8 mouse cellular contexts compared by ENCODE assay signal in the genomic region with DNA sequence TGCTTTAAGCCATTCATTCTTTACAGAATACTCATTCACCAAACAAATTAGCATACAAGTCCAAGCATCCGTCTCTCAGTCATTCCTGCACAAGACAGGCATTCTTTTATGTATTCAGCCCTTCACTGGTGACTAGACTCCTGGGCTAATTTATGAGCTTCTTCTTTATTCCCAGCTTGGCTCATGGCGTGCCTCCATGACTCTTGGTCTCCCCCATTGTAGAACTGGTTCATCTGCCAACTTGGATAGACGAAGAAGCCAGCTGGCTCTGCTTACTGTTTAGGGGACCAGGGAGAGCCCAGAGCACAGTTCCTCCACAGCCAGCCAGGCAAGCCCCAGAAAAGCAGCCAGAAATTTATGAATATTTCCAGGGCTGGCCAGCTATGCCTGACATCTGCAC.
DNase-seq lines count a peak whose midpoint lies in the region; ATAC-seq and TF ChIP-seq lines count a peak whose summit lies in the region.

No protein-coding gene starts in this region.

- DNase-seq in limb, embryonic 10.5 days (ENCODE audit: low spot score), result no peak
- DNase-seq in cerebellum, adult 11-12 months, result peak; percentile 40
- DNase-seq in gastrocnemius, postnatal 14 days, result peak; percentile 77
- peak; percentile 8 to 21 for DNase-seq in layer of hippocampus, adult 8-10 months (ENCODE audit: low spot score in 2 of 2)
- peak; percentile 80 for DNase-seq in skeletal muscle tissue, adult 2 months (ENCODE audit: low read depth, low spot score)
- DNase-seq in right cerebral cortex, adult 18-20 months, result no peak
- no peak for DNase-seq in thymus, adult 2 months

- no peak overlapping the region for H3K4me2 ChIP-seq in limb, embryonic 13.5 days (replicated peaks)

- no peak overlapping the region for H3K9ac ChIP-seq in limb, embryonic 13.5 days

- no peaks in the 10 kb centered on the region for H3K36me3 ChIP-seq in limb, embryonic 13.5 days
- H3K36me3 ChIP-seq in limb, embryonic 10.5 days, result no peaks in the 10 kb centered on the region
- H3K36me3 ChIP-seq in thymus, adult 2 months (ENCODE audit: control insufficient read depth, insufficient read depth, low read length), result no peaks in the 10 kb centered on the region

- no peaks in the 10 kb centered on the region for H3K4me1 ChIP-seq in limb, embryonic 13.5 days
- no peaks in the 10 kb centered on the region for H3K4me1 ChIP-seq in limb, embryonic 10.5 days
- H3K4me1 ChIP-seq in thymus, adult 2 months (replicated peaks; ENCODE audit: control insufficient read depth, insufficient read depth, low read length), result no peaks in the 10 kb centered on the region

- 67% methylated on average over 3 of the region's 3 CpGs for WGBS in limb, embryonic 13.5 days
- WGBS in limb, embryonic 10.5 days, result 78% methylated on average over 3 of the region's 3 CpGs
- WGBS in thymus, adult 2 months, result 89% methylated on average over 3 of the region's 3 CpGs

- no peak overlapping the region for H3K4me3 ChIP-seq in limb, embryonic 13.5 days
- H3K4me3 ChIP-seq in limb, embryonic 10.5 days, result no peak overlapping the region
- H3K4me3 ChIP-seq in thymus, adult 2 months (ENCODE audit: control insufficient read depth, insufficient read depth, low read length), result no peak overlapping the region

- no peaks in the 10 kb centered on the region for H3K9me3 ChIP-seq in limb, embryonic 13.5 days
- H3K9me3 ChIP-seq in limb, embryonic 10.5 days (replicated peaks), result no peaks in the 10 kb centered on the region

- no peaks in the 10 kb centered on the region for H3K27me3 ChIP-seq in limb, embryonic 13.5 days
- no peaks in the 10 kb centered on the region for H3K27me3 ChIP-seq in limb, embryonic 10.5 days (ENCODE audit: low read depth, poor library complexity, severe bottlenecking)
- H3K27me3 ChIP-seq in thymus, adult 2 months (ENCODE audit: control insufficient read depth, insufficient read depth, low read length), result no peaks in the 10 kb centered on the region

- intact Hi-C loops in gastrocnemius, postnatal 14 days (cut with DNase I; ENCODE audit: low total_unique reads), result no loop called here

- no peak for TF ChIP-seq POLR2A in thymus, adult 2 months (IDR thresholded peaks at IDR 0.05; ENCODE audit: control insufficient read depth, extremely low read depth, insufficient read depth, low read length, poor library complexity)

- no peak for TF ChIP-seq CTCF in thymus, adult 2 months (IDR thresholded peaks at IDR 0.05; ENCODE audit: borderline replicate concordance, control insufficient read depth, extremely low read depth, insufficient read depth, low read length, poor library complexity)

- no peak overlapping the region for H3K27ac ChIP-seq in limb, embryonic 13.5 days
- no peak overlapping the region for H3K27ac ChIP-seq in limb, embryonic 10.5 days
- no peak overlapping the region for H3K27ac ChIP-seq in thymus, adult 2 months (ENCODE audit: control insufficient read depth, insufficient read depth, low read length)

- ATAC-seq in limb, embryonic 13.5 days (ENCODE audit: low FRiP score, low read depth), result peak; percentile 15; the same call in 1 of the 2 replicates

Comparison
In these comparisons a context has a peak if more than half of its experiments do, and no peak if none do; other contexts are left out.
1. DNase-seq: peak in cerebellum, adult 11-12 months (single experiment), gastrocnemius, postnatal 14 days (single experiment), layer of hippocampus, adult 8-10 months (2 of 2) and skeletal muscle tissue, adult 2 months (single experiment); none in limb, embryonic 10.5 days (single experiment), right cerebral cortex, adult 18-20 months (single experiment) and thymus, adult 2 months (single experiment).